Mouse (Mus musculus) T-cell, adult 66 days (primary cell): ENCODE results near the gene Mcm3. TPM values are rescaled to one million over a fixed set of nuclear protein-coding genes. Genes with fewer than 3 reads are reported as not detected.

Experiments used
- total RNA-seq, 2 experiments: library from RNA; stranded (reverse); gene quantifications; 3 replicates in 1 of 2; 4 replicates in 1 of 2; pipeline ENCODE4 v1.2.4; 2023

Gene Mcm3
- total RNA-seq = 10 to 100 TPM; 59.4 to 66.8 TPM

GRCm38 (mm10) chr1:20819771-20820605, at the start of gene Mcm3:
Mcm3 (minus strand) TSS chr1:20820312.

GRCm38 (mm10) chr1:20790517-20790916, 29.6 kb downstream of the Mcm3 start, which contains the start of gene Il17f:
Il17f (minus strand) TSS chr1:20790617.

Other genes starting within 250 kb of the Mcm3 start
- not detected for gene Pkhd1, start 202.2 kb downstream of the Mcm3 start, total RNA-seq
- gene Il17a, start 89.4 kb downstream of the Mcm3 start, total RNA-seq = not detected
- 1 to 10 TPM; 1.5 to 1.6 TPM for gene Il17f, start 29.7 kb downstream of the Mcm3 start, total RNA-seq
- gene Paqr8, start 70.3 kb upstream of the Mcm3 start, total RNA-seq = 1 to 10 TPM; 6.8 TPM
- gene Efhc1, start 131.3 kb upstream of the Mcm3 start, total RNA-seq = 1 to 10 TPM in 1 of 2 experiments, under 1 TPM in 1; 0.74 to 2.1 TPM